Mouse (Mus musculus): ENCODE measurements at regions not wholly inside any gene's neighbourhood (a gene's known extent, or its start where the extent isn't known, plus 50 kb on each side); places are given as distances from the start of the nearest gene placed in this dataset.

DNA sequence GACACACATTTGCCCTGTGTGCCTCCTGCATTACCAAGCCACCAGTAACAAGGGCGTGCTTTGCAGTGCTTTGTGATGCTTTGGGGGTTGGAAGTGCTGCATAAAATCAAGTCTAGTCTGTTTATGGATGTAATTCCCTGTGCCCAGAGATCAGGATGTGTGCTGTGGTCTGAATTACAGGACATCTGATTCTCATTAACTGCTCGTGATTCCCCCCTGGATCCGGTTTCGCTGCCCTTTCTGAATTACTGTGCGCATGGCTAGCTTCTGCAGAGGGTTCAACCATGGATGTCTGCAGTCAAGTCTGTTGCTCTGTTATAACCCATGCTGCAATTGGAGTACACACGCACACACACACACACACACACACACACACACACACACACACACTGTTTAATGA, 52.5 kb upstream of the Magi1 start:
- DNase-seq = no peak
